Mouse (Mus musculus) hindbrain, postnatal 0 days (tissue): ENCODE data around the gene Tmc7. TPM values are rescaled to one million over a fixed set of nuclear protein-coding genes. Genes with fewer than 3 reads are reported as not detected.

Experiments used
- ATAC-seq: fragments of 200-750 bp; cut with Nextera tagmentation; 2 replicates; pipeline ENCODE4 v1.8.0; 2017; ENCODE audit warnings: mild to moderate bottlenecking, moderate TSS enrichment, moderate library complexity
- DNase-seq: peaks from one replicate; pipeline ENCODE4 v3.0.0-alpha.2; 2015; ENCODE audit warnings: low spot score
- H3K27ac ChIP-seq: fragments of 300-500 bp; sonication (generic); 2 replicates; pipeline ENCODE4 v1.5.1; 2014; ENCODE audit warnings: mild to moderate bottlenecking
- H3K27me3 ChIP-seq: fragments of 300-500 bp; sonication (generic); 2 replicates; pipeline ENCODE4 v1.6.1; 2014; ENCODE audit warnings: low read length, mixed read lengths; ENCODE audit not compliant: insufficient read depth
- H3K36me3 ChIP-seq: fragments of 300-500 bp; sonication (generic); 2 replicates; pipeline ENCODE4 v1.6.1; 2014; ENCODE audit warnings: low read length, mixed read lengths; ENCODE audit not compliant: insufficient read depth
- H3K4me1 ChIP-seq: fragments of 300-500 bp; sonication (generic); 2 replicates; pipeline ENCODE4 v1.6.1; 2014; ENCODE audit warnings: antibody characterized with exemption, low read length, mixed read lengths; ENCODE audit not compliant: insufficient read depth
- H3K4me2 ChIP-seq: fragments of 300-500 bp; sonication (generic); 2 replicates; pipeline ENCODE4 v1.6.1; 2014; ENCODE audit warnings: low read depth, mild to moderate bottlenecking, low read length, moderate library complexity, mixed read lengths
- H3K4me3 ChIP-seq: fragments of 300-500 bp; sonication (generic); 2 replicates; pipeline ENCODE4 v1.5.1; 2014; ENCODE audit warnings: low read length
- H3K9ac ChIP-seq: fragments of 300-500 bp; sonication (generic); replicated peaks from 2 replicates; pipeline ENCODE4 v1.6.1; 2014; ENCODE audit warnings: mild to moderate bottlenecking, low read length, moderate library complexity, mixed read lengths
- H3K9me3 ChIP-seq: fragments of 300-500 bp; sonication (generic); 2 replicates; pipeline ENCODE4 v1.6.1; 2016; ENCODE audit warnings: low read length, mixed read lengths
- CTCF ChIP-seq: IDR thresholded peaks from 2 replicates; pipeline ENCODE4 v1.5.1; 2016; ENCODE audit warnings: antibody characterized with exemption, control low read depth, low read depth
- WGBS: fragments of 180-500 bp; shearing (Covaris S2); extraction: QIAGEN DNeasy Blood & Tissue Kit; methylation state at CpG from one replicate; pipeline ENCODE4 v1.1.7; 2014; 5-methylcytosine and 5-hydroxymethylcytosine counted together
- polyA plus RNA-seq: library from polyadenylated mRNA; unstranded; fragments of >200 nt; fragmentation: Nextera tagmentation; extraction: Ambion mirVana; gene quantifications from 2 replicates; pipeline ENCODE4 v1.2.1, GENCODE M21; 2015
- total RNA-seq: library from RNA; depleted of rRNA; stranded (reverse); fragments of >200 nt; gene quantifications from 2 replicates; pipeline ENCODE4 v1.2.3, GENCODE M21; 2014

Tmc7 gene
- total and polyA plus RNA-seq, 2 experiments from 2014 or later, result 5.3 to 11.8 TPM

DNA sequence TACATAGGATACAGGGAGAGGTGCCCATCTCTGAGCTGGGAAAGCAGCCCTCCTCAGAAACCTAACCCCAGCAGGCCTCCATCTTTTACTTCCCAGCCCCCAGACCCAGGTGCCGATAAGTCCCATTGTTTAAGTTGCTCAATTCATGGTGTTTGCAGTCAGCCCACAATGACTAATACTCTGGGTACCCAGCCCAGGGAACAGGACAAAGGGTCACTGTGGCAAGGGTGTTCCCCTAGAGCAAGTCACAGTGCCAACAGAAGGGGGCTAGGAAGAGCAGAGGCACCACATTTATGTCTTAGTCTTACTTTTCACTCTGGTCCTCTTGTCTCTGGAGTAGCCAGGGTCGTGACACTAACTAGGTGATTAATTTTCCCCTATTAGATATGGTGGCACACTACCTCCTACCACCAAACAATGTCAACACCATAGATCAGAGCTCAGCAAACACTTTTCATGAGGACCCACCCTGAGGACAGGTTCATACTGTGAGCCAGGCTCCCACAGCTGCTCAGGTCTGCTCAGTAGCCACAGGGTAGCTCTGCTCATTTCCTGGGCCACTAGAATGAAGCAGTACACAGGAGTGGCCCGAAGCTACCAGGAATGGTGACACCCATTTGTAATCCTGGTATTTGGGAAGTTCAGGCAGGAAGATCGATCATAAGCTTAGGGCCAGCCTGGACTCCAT lies 89.5 kb downstream of the Tmc7 start:
- Histone ChIP-seq H3K27me3 (peaks cover 17% of the 10 kb centered on the region), H3K36me3 (no peaks in the 10 kb centered on the region), H3K27ac (no peak overlapping the region), H3K4me1 (peaks cover 3% of the 10 kb centered on the region; the same call in 1 of the 2 replicates), H3K9ac (no peak overlapping the region), H3K4me2 (no peak overlapping the region), H3K9me3 (no peaks in the 10 kb centered on the region), H3K4me3 (no peak overlapping the region)
- no peak for ATAC-seq
- no peak for DNase-seq
- no peak for TF ChIP-seq CTCF
- WGBS, result 85% methylated on average over 4 of the region's 4 CpGs

DNA sequence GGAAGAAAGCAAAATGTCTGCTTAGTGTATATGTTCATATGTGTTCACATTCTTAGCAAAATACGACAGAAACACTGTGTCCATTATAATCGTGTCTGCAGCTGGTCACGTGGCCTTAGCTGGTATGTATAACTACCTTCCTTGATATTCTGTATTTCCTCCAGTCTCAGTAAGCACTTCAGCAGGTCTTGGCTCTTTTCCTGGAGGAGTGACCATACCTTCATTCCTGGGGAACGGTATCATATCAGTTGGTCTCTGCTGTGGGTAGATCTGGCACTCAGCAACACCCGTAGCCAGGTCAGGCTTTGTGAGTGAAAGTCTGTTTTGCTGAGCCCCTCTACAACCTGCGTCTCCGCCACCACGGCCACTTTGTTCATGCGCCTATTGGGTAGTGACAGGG lies 90.6 kb downstream of the Tmc7 start:
- WGBS, result 88% methylated on average over 9 of the region's 9 CpGs
- Histone ChIP-seq H3K4me3 (no peak overlapping the region), H3K4me1 (peaks cover 3% of the 10 kb centered on the region; the same call in 1 of the 2 replicates), H3K9ac (no peak overlapping the region), H3K9me3 (no peaks in the 10 kb centered on the region), H3K27me3 (peaks cover 21% of the 10 kb centered on the region), H3K4me2 (no peak overlapping the region), H3K36me3 (no peaks in the 10 kb centered on the region), H3K27ac (no peak overlapping the region)
- DNase-seq (no peak), ATAC-seq (no peak)
- no peak for TF ChIP-seq CTCF

GRCm38 (mm10) chr7:118491431-118492147 lies 92.9 kb downstream of the Tmc7 start, which contains the start of gene Itpripl2:
Itpripl2 (minus strand) TSS chr7:118491975.
- Histone ChIP-seq H3K4me1 (peaks cover 3% of the 10 kb centered on the region; the same call in 1 of the 2 replicates), H3K4me3 (peak within 1 kb of the TSS; percentile 42), H3K36me3 (no peaks in the 10 kb centered on the region), H3K27ac (peak within 1 kb of the TSS; percentile 18; the same call in 1 of the 2 replicates), H3K9ac (peak within 1 kb of the TSS; percentile 52), H3K4me2 (peak within 1 kb of the TSS; percentile 64), H3K27me3 (peaks cover 21% of the 10 kb centered on the region), H3K9me3 (no peaks in the 10 kb centered on the region)
- under 1% methylated on average over 49 of the region's 55 CpGs for WGBS
- ATAC-seq, result peak; percentile 70
- DNase-seq, result peak; percentile 33
- no peak for TF ChIP-seq CTCF

- peak; percentile 58 for DNase-seq
- peaks cover 21% of the 10 kb centered on the region for H3K27me3 ChIP-seq
- H3K27ac ChIP-seq, result peak overlapping the region; percentile 18; the same call in 1 of the 2 replicates
These were observed 93.7 kb downstream of the Tmc7 start for GRCm38 (mm10) chr7:118490666-118491430.

DNA sequence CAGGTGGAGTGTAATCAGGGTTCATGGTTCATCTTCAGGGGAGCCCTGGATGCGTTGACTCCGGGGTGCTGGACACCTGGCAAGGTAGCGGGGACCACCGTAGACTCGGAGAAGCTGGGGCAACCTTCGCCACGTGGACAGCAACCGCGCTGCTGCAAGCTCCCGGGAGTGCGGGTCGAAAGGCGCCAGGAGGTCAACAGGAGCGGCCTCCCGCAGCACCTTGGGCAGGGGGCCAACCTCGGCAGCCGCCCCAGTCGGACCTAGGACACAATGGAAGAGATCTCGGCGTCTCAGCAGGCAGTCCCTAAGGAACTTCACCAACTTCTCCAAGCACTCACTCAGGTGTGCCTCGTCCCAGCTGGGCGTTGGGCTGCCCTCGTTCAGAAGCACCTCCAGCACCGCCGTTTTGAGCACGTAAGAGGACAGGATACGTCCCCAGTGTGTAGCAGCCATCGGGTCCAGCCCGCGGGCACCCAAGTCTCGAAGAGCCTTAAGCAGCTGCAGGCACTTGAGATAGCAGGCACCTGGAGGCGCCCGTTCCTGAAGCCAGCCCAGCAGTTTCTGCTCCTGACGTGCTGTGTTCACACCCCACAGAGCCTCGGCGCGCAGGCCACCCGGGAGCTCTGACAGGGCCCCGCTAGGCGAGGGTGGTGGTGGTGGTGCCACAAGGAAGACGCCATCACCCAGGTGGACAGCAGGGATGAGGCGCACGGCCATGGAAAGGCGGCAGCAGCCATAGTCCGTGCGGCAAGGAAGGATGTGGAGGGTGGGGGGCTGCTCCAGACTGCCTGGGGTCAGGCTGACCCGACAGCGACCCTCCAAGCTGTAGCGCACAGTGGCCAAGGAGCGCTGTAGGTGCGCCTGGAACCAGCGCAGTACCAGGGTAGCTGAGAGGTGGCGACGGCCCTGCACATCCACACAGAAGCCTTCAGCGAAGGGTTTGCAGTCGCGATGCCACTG lies 94.5 kb downstream of the Tmc7 start:
- no peak overlapping the region for H3K9ac ChIP-seq
- no peak for DNase-seq
- H3K27me3 ChIP-seq, result peaks cover 21% of the 10 kb centered on the region
- no peaks in the 10 kb centered on the region for H3K36me3 ChIP-seq
- H3K4me2 ChIP-seq, result peak overlapping the region; percentile 64
- no peak overlapping the region for H3K27ac ChIP-seq
- WGBS, result 19% methylated on average over 57 of the region's 57 CpGs
- no peaks in the 10 kb centered on the region for H3K9me3 ChIP-seq
- no peak for TF ChIP-seq CTCF
- no peak overlapping the region; the same call in 1 of the 2 replicates for H3K4me3 ChIP-seq
- peak; percentile 14; the same call in 1 of the 2 replicates for ATAC-seq
- peaks cover 3% of the 10 kb centered on the region; the same call in 1 of the 2 replicates for H3K4me1 ChIP-seq

More at GRCm38 (mm10) chr7:118490666-118491430, 93.7 kb downstream of the Tmc7 start:
- H3K4me3 ChIP-seq, result peak overlapping the region; percentile 42
- no peaks in the 10 kb centered on the region for H3K9me3 ChIP-seq
- peaks cover 3% of the 10 kb centered on the region; the same call in 1 of the 2 replicates for H3K4me1 ChIP-seq
- H3K4me2 ChIP-seq, result peak overlapping the region; percentile 64
- WGBS, result 2% methylated on average over 65 of the region's 67 CpGs
- H3K9ac ChIP-seq, result peak overlapping the region; percentile 52
- TF ChIP-seq CTCF, result peak; percentile 31; the same call in 1 of the 2 replicates
- peak; percentile 69 for ATAC-seq
- H3K36me3 ChIP-seq, result no peaks in the 10 kb centered on the region
